Mouse (Mus musculus): ENCODE measurements around the gene B3galt1.

- TF ChIP-seq POLR2A (IDR thresholded peaks at IDR 0.05; ENCODE audit: insufficient read depth, low read length) (no peak), CTCF (IDR thresholded peaks at IDR 0.05; ENCODE audit: low read depth, low read length) (no peak)
Observed at GRCm38 (mm10) chr2:67822360-67822759, 256.7 kb downstream of the B3galt1 start.
